Mouse (Mus musculus): ENCODE data around the gene Gm128. TPM values are rescaled to one million over a fixed set of nuclear protein-coding genes. Genes with fewer than 3 reads are reported as not detected.
A peak's percentile ranks its signal among the peaks of the same experiment; 100 is the strongest.

The Gm128 gene
- polyA plus RNA-seq (2015; fragmentation: Nextera tagmentation; extraction: Ambion mirVana): 0.53 and 0.55 TPM in 2 replicates

DNA sequence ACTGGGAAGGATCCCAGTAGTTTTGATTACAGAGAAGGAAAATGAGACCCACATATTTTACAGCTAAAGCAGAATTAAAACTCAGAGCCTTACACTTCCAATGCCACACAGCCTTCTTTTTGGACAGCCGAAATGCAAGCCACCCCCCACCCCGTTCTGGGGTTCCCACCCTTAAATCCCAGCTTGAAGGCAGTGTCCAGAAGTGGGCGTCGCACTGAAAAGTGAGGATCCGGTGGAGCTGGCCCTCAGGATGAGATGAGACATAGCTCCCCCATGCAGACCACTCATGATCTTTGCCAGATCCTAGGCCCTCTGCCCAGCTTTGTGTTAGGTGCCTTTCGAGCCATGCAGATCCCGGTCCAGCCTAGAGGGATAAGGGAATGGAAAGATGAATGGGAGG lies at the start of gene Gm128:
Gene Gm128 (minus strand): TSS at position 101 of the 400 bp plus-strand sequence.
- ATAC-seq (ENCODE audit: low FRiP score, low TSS enrichment): no peak
- no peaks in the 10 kb centered on the region for H3K4me1 ChIP-seq (ENCODE audit: insufficient read depth, low read length)
- 81% methylated on average over 7 of the region's 7 CpGs for WGBS
- H3K9ac ChIP-seq (replicated peaks; ENCODE audit: low read length): peak within 1 kb of the TSS; percentile 12; the same call in 1 of the 2 replicates
- H3K9me3 ChIP-seq (ENCODE audit: low read length): no peaks in the 10 kb centered on the region
- peaks cover 19% of the 10 kb centered on the region for H3K36me3 ChIP-seq (ENCODE audit: insufficient read depth, low read length)
- H3K4me3 ChIP-seq (ENCODE audit: low read length): no peak within 1 kb of the TSS
- H3K27ac ChIP-seq (ENCODE audit: low read length): no peak within 1 kb of the TSS
- peak within 1 kb of the TSS; percentile 24 for H3K4me2 ChIP-seq (replicated peaks; ENCODE audit: low read depth, low read length)
- no peaks in the 10 kb centered on the region for H3K27me3 ChIP-seq (ENCODE audit: insufficient read depth, low read length)

DNA sequence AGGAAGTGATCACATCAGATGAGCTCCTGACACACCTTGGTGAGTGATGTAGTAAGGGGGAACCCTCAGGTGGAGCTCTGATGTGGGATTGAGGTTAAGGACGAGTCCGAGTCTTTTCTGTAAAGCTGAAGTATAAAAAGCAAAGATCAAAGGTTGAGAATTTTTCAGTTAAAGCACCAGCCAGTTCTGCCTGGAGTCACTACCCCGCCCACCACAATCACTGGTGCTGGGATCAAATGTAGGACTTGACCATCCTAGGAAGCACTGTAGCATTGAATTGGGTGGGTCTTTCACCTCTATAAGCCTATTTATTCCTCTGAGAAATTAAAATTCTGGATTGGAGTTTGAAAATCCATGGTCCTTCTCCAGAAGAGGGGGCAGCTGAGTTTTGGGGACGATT lies 49.6 kb upstream of the Gm128 start:
- Histone ChIP-seq H3K27ac (ENCODE audit: low read length) (no peak overlapping the region), H3K4me3 (ENCODE audit: low read length) (no peak overlapping the region), H3K36me3 (ENCODE audit: insufficient read depth, low read length) (peaks cover 42% of the 10 kb centered on the region), H3K27me3 (ENCODE audit: insufficient read depth, low read length) (no peaks in the 10 kb centered on the region), H3K4me2 (replicated peaks; ENCODE audit: low read depth, low read length) (no peak overlapping the region), H3K9ac (replicated peaks; ENCODE audit: low read length) (no peak overlapping the region), H3K4me1 (ENCODE audit: insufficient read depth, low read length) (peaks cover 17% of the 10 kb centered on the region), H3K9me3 (ENCODE audit: low read length) (no peaks in the 10 kb centered on the region)
- ATAC-seq (ENCODE audit: low FRiP score, low TSS enrichment): no peak
- WGBS: 89% methylated on average over 4 of the region's 4 CpGs

DNA sequence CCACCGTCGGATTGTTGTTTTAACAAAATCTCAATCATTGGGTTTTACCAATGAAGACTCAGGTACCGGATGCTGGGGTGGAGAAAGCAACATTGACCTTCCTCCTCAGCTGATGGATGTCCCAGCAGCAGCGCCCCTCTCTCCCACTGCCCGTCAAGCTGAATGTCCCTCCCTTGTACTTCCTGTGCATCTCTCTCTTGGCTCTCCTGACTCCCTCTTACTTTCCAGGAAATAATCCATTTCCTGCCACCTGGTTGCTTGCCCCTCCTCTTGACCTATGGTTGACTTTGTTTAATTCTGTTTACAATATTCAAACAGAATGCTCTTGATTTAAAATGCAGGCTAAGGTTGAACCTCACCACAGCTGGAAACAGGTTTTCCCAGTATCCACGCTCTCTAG lies 48.8 kb upstream of the Gm128 start:
- no peaks in the 10 kb centered on the region for H3K9me3 ChIP-seq (ENCODE audit: low read length)
- WGBS: 74% methylated on average over 6 of the region's 6 CpGs
- H3K4me1 ChIP-seq (ENCODE audit: insufficient read depth, low read length): peaks cover 20% of the 10 kb centered on the region
- no peak overlapping the region for H3K9ac ChIP-seq (replicated peaks; ENCODE audit: low read length)
- ATAC-seq (ENCODE audit: low FRiP score, low TSS enrichment): no peak
- peaks cover 40% of the 10 kb centered on the region for H3K36me3 ChIP-seq (ENCODE audit: insufficient read depth, low read length)
- no peaks in the 10 kb centered on the region for H3K27me3 ChIP-seq (ENCODE audit: insufficient read depth, low read length)
- no peak overlapping the region for H3K4me3 ChIP-seq (ENCODE audit: low read length)
- H3K4me2 ChIP-seq (replicated peaks; ENCODE audit: low read depth, low read length): no peak overlapping the region
- no peak overlapping the region for H3K27ac ChIP-seq (ENCODE audit: low read length)

DNA sequence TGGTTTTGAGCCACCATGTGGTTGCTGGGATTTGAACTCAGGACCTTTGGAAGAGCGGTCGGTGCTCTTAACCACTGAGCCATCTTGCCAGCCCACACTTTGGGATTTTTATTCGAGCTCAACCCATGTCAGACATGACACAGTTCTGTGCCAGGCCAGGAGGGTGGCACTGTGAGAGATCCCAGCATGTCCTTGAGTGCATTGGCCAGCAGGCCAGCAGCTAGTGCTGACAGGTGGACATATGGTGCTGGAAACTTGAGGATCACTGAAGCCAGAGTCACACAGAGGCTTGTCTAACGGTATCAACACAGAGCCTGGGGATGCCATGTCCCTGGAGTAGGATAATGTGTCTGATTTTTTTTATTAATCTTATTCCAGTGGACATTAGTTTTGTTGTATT lies 48.0 kb upstream of the Gm128 start:
- 90% methylated on average over 4 of the region's 4 CpGs for WGBS

DNA sequence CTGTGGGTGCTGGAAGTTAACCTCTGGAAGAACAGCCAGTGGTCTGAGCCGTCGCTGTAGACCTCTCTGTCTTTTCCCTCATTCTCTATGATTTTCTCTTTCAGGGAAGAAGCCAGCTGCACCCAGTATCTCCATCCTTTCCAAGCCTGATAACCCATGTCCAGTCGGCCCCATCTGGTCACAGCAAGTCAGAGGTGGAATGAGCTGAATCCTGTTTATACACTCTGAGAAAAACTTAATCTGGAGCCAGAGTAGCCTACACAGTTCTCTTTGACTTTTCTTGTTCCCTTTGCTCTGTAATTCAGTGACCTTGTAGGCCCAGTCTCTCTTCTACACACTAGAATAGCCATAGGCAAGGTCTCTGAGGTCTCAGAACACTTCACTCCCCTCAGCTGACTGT lies 46.1 kb upstream of the Gm128 start:
- H3K4me1 ChIP-seq (ENCODE audit: insufficient read depth, low read length): peaks cover 30% of the 10 kb centered on the region
- no peaks in the 10 kb centered on the region for H3K9me3 ChIP-seq (ENCODE audit: low read length)
- 87% methylated on average over 3 of the region's 3 CpGs for WGBS
- H3K4me2 ChIP-seq (replicated peaks; ENCODE audit: low read depth, low read length): no peak overlapping the region
- no peaks in the 10 kb centered on the region for H3K27me3 ChIP-seq (ENCODE audit: insufficient read depth, low read length)
- no peak overlapping the region for H3K4me3 ChIP-seq (ENCODE audit: low read length)
- H3K27ac ChIP-seq (ENCODE audit: low read length): no peak overlapping the region
- H3K9ac ChIP-seq (replicated peaks; ENCODE audit: low read length): no peak overlapping the region
- no peak for ATAC-seq (ENCODE audit: low FRiP score, low TSS enrichment)
- H3K36me3 ChIP-seq (ENCODE audit: insufficient read depth, low read length): peaks cover 18% of the 10 kb centered on the region

More for the DNA sequence above, 48.0 kb upstream of the Gm128 start:
- H3K4me2 ChIP-seq (replicated peaks; ENCODE audit: low read depth, low read length): no peak overlapping the region
- no peak overlapping the region for H3K27ac ChIP-seq (ENCODE audit: low read length)
- H3K9me3 ChIP-seq (ENCODE audit: low read length): no peaks in the 10 kb centered on the region
- peaks cover 32% of the 10 kb centered on the region for H3K36me3 ChIP-seq (ENCODE audit: insufficient read depth, low read length)
- ATAC-seq (ENCODE audit: low FRiP score, low TSS enrichment): no peak
- no peaks in the 10 kb centered on the region for H3K27me3 ChIP-seq (ENCODE audit: insufficient read depth, low read length)
- H3K9ac ChIP-seq (replicated peaks; ENCODE audit: low read length): no peak overlapping the region
- peaks cover 27% of the 10 kb centered on the region for H3K4me1 ChIP-seq (ENCODE audit: insufficient read depth, low read length)
- no peak overlapping the region for H3K4me3 ChIP-seq (ENCODE audit: low read length)

DNA sequence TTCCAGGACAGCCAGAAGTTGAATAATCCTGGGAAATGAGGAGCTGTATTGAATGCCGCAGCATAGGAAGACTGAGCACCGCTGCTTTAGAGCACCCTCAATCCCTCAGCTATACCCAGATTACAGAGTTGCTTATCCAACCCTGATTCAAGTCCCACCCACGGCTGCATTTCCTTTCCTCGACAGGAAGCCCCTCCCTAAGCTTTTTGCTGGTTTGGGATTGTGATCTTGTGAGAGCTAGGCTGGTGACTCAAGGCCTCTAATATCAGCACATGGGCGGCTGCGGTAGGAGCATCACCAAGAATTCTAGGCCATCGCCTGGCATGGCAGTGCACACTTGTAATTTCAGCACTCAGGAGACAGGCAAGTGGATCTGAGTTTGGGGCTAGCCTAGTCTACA lies 45.1 kb upstream of the Gm128 start:
- no peak overlapping the region for H3K4me2 ChIP-seq (replicated peaks; ENCODE audit: low read depth, low read length)
- no peaks in the 10 kb centered on the region for H3K27me3 ChIP-seq (ENCODE audit: insufficient read depth, low read length)
- no peaks in the 10 kb centered on the region for H3K9me3 ChIP-seq (ENCODE audit: low read length)
- H3K4me3 ChIP-seq (ENCODE audit: low read length): no peak overlapping the region
- no peak overlapping the region for H3K9ac ChIP-seq (replicated peaks; ENCODE audit: low read length)
- peaks cover 30% of the 10 kb centered on the region for H3K4me1 ChIP-seq (ENCODE audit: insufficient read depth, low read length)
- H3K36me3 ChIP-seq (ENCODE audit: insufficient read depth, low read length): peaks cover 18% of the 10 kb centered on the region
- no peak for ATAC-seq (ENCODE audit: low FRiP score, low TSS enrichment)
- H3K27ac ChIP-seq (ENCODE audit: low read length): peak overlapping the region; percentile 46
- 79% methylated on average over 7 of the region's 7 CpGs for WGBS

DNA sequence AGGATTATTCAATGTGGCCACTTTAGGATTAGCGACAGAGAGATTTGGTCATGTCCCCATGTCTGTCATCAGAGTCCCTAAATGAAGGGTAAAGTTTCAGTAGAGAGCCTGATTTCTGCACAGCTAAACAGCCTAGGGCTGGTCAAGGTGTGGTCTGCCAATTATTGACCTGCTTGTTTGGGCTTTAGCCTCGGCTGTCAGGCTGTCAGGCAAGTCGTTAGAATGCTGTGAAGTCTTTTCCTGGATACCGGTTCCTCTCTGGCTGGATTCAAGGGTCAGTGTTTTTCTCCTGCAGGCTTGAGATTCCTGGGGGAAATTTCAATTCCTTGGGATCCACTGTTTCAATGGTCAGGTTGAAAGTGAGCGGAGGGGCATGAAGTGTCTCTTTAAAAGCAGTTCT lies 44.6 kb upstream of the Gm128 start:
- no peak overlapping the region for H3K9ac ChIP-seq (replicated peaks; ENCODE audit: low read length)
- H3K4me1 ChIP-seq (ENCODE audit: insufficient read depth, low read length): peaks cover 30% of the 10 kb centered on the region
- WGBS: 47% methylated on average over 5 of the region's 5 CpGs
- H3K27me3 ChIP-seq (ENCODE audit: insufficient read depth, low read length): no peaks in the 10 kb centered on the region
- no peak overlapping the region for H3K4me3 ChIP-seq (ENCODE audit: low read length)
- no peak for ATAC-seq (ENCODE audit: low FRiP score, low TSS enrichment)
- no peak overlapping the region for H3K4me2 ChIP-seq (replicated peaks; ENCODE audit: low read depth, low read length)
- H3K36me3 ChIP-seq (ENCODE audit: insufficient read depth, low read length): peaks cover 16% of the 10 kb centered on the region
- H3K9me3 ChIP-seq (ENCODE audit: low read length): no peaks in the 10 kb centered on the region
- H3K27ac ChIP-seq (ENCODE audit: low read length): peak overlapping the region; percentile 46

DNA sequence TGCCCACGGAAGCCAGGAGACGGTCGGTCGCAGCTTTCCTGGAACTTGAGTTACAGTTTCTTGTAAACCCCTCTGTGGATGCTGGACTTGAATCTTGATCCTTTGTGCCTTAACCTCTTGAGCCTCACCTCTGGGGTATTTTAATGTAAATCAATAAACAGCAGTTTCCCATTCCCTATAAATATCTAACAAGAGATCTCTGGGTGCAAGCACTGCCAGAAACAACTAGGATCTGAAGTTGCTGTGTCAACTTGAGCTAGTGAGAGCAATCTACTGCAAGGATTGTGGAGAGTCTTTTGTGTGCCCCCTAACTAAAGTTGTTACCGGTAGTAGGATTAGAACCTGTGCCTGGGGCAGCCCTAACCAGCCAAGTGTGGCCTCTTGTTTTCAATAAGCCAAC lies 44.0 kb upstream of the Gm128 start:
- Histone ChIP-seq H3K9me3 (ENCODE audit: low read length) (no peaks in the 10 kb centered on the region), H3K9ac (replicated peaks; ENCODE audit: low read length) (no peak overlapping the region), H3K4me3 (ENCODE audit: low read length) (no peak overlapping the region), H3K4me1 (ENCODE audit: insufficient read depth, low read length) (peaks cover 35% of the 10 kb centered on the region), H3K27ac (ENCODE audit: low read length) (peak overlapping the region; percentile 44), H3K27me3 (ENCODE audit: insufficient read depth, low read length) (no peaks in the 10 kb centered on the region), H3K4me2 (replicated peaks; ENCODE audit: low read depth, low read length) (no peak overlapping the region), H3K36me3 (ENCODE audit: insufficient read depth, low read length) (peaks cover 11% of the 10 kb centered on the region)
- no peak for ATAC-seq (ENCODE audit: low FRiP score, low TSS enrichment)
- 91% methylated on average over 5 of the region's 5 CpGs for WGBS

DNA sequence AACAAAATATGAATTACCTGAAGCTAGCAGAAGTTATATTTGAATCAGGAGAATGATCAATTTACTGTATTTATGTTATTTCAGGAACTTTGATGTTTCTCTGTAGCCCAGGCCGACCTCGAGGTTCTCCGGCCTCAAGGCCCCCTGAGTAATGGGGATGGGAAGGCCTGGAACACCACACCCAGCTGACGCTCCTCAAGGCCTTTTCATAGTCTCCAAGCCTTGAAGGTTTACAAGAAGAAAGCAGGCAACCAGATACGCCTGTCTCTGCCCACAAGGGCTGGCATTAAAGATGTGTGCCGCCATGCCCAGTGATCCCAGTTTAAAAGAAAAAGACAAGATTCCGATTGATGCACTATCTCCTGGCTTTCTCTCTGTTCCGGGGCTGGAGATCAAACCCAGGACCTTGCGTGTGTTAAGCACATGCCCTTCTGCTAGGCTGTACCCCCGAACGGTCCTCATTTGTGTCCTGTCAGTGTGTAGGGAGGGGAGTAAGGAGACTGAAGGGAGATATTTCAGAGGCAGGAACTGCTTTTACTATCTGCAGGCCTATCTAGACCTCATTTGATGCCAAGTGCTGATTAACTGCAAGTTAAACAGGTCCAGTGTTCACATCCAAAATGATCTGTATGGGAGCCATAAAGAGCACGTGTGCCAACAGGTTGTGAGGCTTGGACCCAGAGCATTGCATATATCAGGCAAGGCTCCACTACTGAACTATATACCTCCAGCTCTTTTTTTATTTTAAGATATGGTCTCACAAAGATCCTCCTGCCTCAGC lies 43.3 kb upstream of the Gm128 start:
- Histone ChIP-seq H3K9ac (replicated peaks; ENCODE audit: low read length) (peak overlapping the region; percentile 2), H3K9me3 (ENCODE audit: low read length) (no peaks in the 10 kb centered on the region), H3K4me2 (replicated peaks; ENCODE audit: low read depth, low read length) (peak overlapping the region; percentile 80), H3K4me1 (ENCODE audit: insufficient read depth, low read length) (peaks cover 35% of the 10 kb centered on the region), H3K27me3 (ENCODE audit: insufficient read depth, low read length) (no peaks in the 10 kb centered on the region), H3K36me3 (ENCODE audit: insufficient read depth, low read length) (peaks cover 11% of the 10 kb centered on the region), H3K27ac (ENCODE audit: low read length) (no peak overlapping the region), H3K4me3 (ENCODE audit: low read length) (peak overlapping the region; percentile 67; the same call in 1 of the 2 replicates)
- 83% methylated on average over 12 of the region's 12 CpGs for WGBS
- ATAC-seq (ENCODE audit: low FRiP score, low TSS enrichment): no peak

DNA sequence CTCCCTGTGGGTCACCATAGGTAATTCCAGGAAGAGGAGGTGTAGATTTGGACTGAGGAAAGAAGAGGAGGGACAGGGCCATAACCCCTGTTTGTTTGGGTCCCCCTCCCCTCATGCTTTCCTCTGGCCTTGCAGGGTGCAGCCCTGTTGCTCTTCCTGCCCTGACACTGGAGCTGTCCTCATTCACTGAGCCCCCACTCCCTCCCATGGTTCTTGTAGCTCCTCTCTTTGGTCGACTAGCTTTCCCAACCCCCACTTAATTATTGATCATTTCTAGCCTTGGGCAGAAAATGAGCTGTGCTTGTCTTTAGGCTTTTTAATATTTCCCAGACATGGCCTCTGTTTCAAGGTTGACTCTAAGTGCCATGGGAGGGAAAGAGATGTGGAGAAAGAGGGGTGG lies 42.7 kb upstream of the Gm128 start:
- peaks cover 11% of the 10 kb centered on the region for H3K36me3 ChIP-seq (ENCODE audit: insufficient read depth, low read length)
- H3K9me3 ChIP-seq (ENCODE audit: low read length): no peaks in the 10 kb centered on the region
- H3K27me3 ChIP-seq (ENCODE audit: insufficient read depth, low read length): no peaks in the 10 kb centered on the region
- peak overlapping the region; percentile 99; the same call in 1 of the 2 replicates for H3K27ac ChIP-seq (ENCODE audit: low read length)
- H3K4me3 ChIP-seq (ENCODE audit: low read length): peak overlapping the region; percentile 67
- no peak for ATAC-seq (ENCODE audit: low FRiP score, low TSS enrichment)
- H3K9ac ChIP-seq (replicated peaks; ENCODE audit: low read length): peak overlapping the region; percentile 87
- peak overlapping the region; percentile 80 for H3K4me2 ChIP-seq (replicated peaks; ENCODE audit: low read depth, low read length)
- peaks cover 35% of the 10 kb centered on the region for H3K4me1 ChIP-seq (ENCODE audit: insufficient read depth, low read length)
- 11% methylated on average over 1 of the region's 1 CpGs for WGBS
